Mouse (Mus musculus): ENCODE results near the gene Lag3. TPM values are rescaled to one million over a fixed set of nuclear protein-coding genes. Genes with fewer than 3 reads are reported as not detected.
A peak's percentile ranks its signal among the peaks of the same experiment; 100 is the strongest.
"Not testable (repeated sequence)": the region's sequence is repeated elsewhere in the genome, so short reads cannot be mapped to it uniquely, and the experiment has no call there.

Gene Lag3
- total RNA-seq, 1 experiment from 2014 or later = 1.4 TPM

- DNase-seq = no peak
Observed at GRCm38 (mm10) chr6:124900056-124900800, 11.3 kb downstream of the Lag3 start.

GRCm38 (mm10) chr6:124898359-124898758 is 13.1 kb downstream of the Lag3 start:
- DNase-seq = no peak

- DNase-seq = not testable (repeated sequence)
Observed at GRCm38 (mm10) chr6:124894113-124894512, 17.4 kb downstream of the Lag3 start.

- DNase-seq = no peak
Observed at GRCm38 (mm10) chr6:124890997-124891396, 20.5 kb downstream of the Lag3 start.

GRCm38 (mm10) chr6:124888555-124889125 is 22.9 kb downstream of the Lag3 start:
- DNase-seq = no peak

- DNase-seq = no peak
Observed at GRCm38 (mm10) chr6:124887986-124888385, 23.5 kb downstream of the Lag3 start, which contains the start of gene Cd4. Gene Cd4, minus strand, starts transcription at chr6:124888221.

GRCm38 (mm10) chr6:124885956-124886381 is 25.5 kb downstream of the Lag3 start:
- no peak for DNase-seq

GRCm38 (mm10) chr6:124884714-124885500 is 26.6 kb downstream of the Lag3 start:
- DNase-seq = no peak

- DNase-seq = no peak
Observed at GRCm38 (mm10) chr6:124883351-124883750, 28.2 kb downstream of the Lag3 start.

- no peak for DNase-seq
Observed at GRCm38 (mm10) chr6:124881821-124882220, 29.7 kb downstream of the Lag3 start.

GRCm38 (mm10) chr6:124879390-124879789 is 32.1 kb downstream of the Lag3 start:
- DNase-seq = no peak

- no peak for DNase-seq
Observed at GRCm38 (mm10) chr6:124874348-124874747, 37.2 kb downstream of the Lag3 start.

GRCm38 (mm10) chr6:124866560-124866959 is 44.9 kb downstream of the Lag3 start:
- no peak for DNase-seq

GRCm38 (mm10) chr6:124865766-124866362 is 45.6 kb downstream of the Lag3 start:
- no peak for DNase-seq

- peak; percentile 64 for DNase-seq
Observed at GRCm38 (mm10) chr6:124863658-124864298, 47.7 kb downstream of the Lag3 start, which contains the start of gene Gpr162. Gene Gpr162, minus strand, starts transcription at chr6:124863983.

- DNase-seq = no peak
Observed at GRCm38 (mm10) chr6:124863125-124863657, 48.3 kb downstream of the Lag3 start.

- no peak for DNase-seq
Observed at GRCm38 (mm10) chr6:124862406-124863124, 48.9 kb downstream of the Lag3 start.

GRCm38 (mm10) chr6:124861802-124862201 is 49.7 kb downstream of the Lag3 start:
- DNase-seq = no peak

- no peak for DNase-seq
Observed at GRCm38 (mm10) chr6:124861266-124861665, 50.2 kb downstream of the Lag3 start.

GRCm38 (mm10) chr6:124860511-124860910 is 51.0 kb downstream of the Lag3 start:
- DNase-seq = no peak

- DNase-seq = peak; percentile 90
Observed at GRCm38 (mm10) chr6:124859725-124860124, 51.8 kb downstream of the Lag3 start.

Measured in adrenal gland, postnatal 25 days (tissue).